Mouse (Mus musculus) stomach, postnatal 0 days (tissue): ENCODE data around the gene Eif4enif1. TPM values are rescaled to one million over a fixed set of nuclear protein-coding genes. Genes with fewer than 3 reads are reported as not detected.
A peak's percentile ranks its signal among the peaks of the same experiment; 100 is the strongest.
"Not testable (repeated sequence)": the region's sequence is repeated elsewhere in the genome, so short reads cannot be mapped to it uniquely, and the experiment has no call there.

Experiments used
- ATAC-seq: fragments of 200-750 bp; cut with Nextera tagmentation; 2 replicates; pipeline ENCODE4 v1.8.0; 2017; ENCODE audit not compliant: low FRiP score, low TSS enrichment
- DNase-seq: peaks from one replicate; pipeline ENCODE4 v3.0.0-alpha.2; 2016; ENCODE audit warnings: low spot score
- H3K27ac ChIP-seq: fragments of 300-500 bp; sonication (generic); replicated peaks from 2 replicates; pipeline ENCODE4 v1.5.1; 2014; ENCODE audit warnings: mild to moderate bottlenecking, control low read depth
- H3K27me3 ChIP-seq: fragments of 300-500 bp; sonication (generic); 2 replicates; pipeline ENCODE4 v1.6.1; 2014; ENCODE audit warnings: low read length; ENCODE audit not compliant: control insufficient read depth, insufficient read depth
- H3K36me3 ChIP-seq: fragments of 300-500 bp; sonication (generic); 2 replicates; pipeline ENCODE4 v1.6.1; 2014; ENCODE audit warnings: low read length, mixed read lengths; ENCODE audit not compliant: control insufficient read depth, insufficient read depth
- H3K4me1 ChIP-seq: fragments of 300-500 bp; sonication (generic); replicated peaks from 2 replicates; pipeline ENCODE4 v1.6.1; 2014; ENCODE audit warnings: antibody characterized with exemption; ENCODE audit not compliant: control insufficient read depth, insufficient read depth
- H3K4me2 ChIP-seq: fragments of 300-500 bp; sonication (generic); replicated peaks from 2 replicates; pipeline ENCODE4 v1.6.1; 2014; ENCODE audit warnings: low read depth, mild to moderate bottlenecking, control low read depth, moderate library complexity
- H3K4me3 ChIP-seq: fragments of 300-500 bp; sonication (generic); 2 replicates; pipeline ENCODE4 v1.5.1; 2014; ENCODE audit warnings: low read depth, low read length, control low read depth
- H3K9ac ChIP-seq: fragments of 300-500 bp; sonication (generic); 2 replicates; pipeline ENCODE4 v1.6.1; 2014; ENCODE audit warnings: mild to moderate bottlenecking, low read length, control low read depth, mixed read lengths
- H3K9me3 ChIP-seq: fragments of 300-500 bp; sonication (generic); 2 replicates; pipeline ENCODE4 v1.6.1; 2016; ENCODE audit warnings: low read length; ENCODE audit not compliant: control insufficient read depth
- WGBS: fragments of 180-500 bp; shearing (Covaris S2); extraction: QIAGEN DNeasy Blood & Tissue Kit; methylation state at CpG from one replicate; pipeline ENCODE4 v1.1.7; 2014; 5-methylcytosine and 5-hydroxymethylcytosine counted together
- polyA plus RNA-seq: library from polyadenylated mRNA; unstranded; fragments of >200 nt; fragmentation: Nextera tagmentation; extraction: Ambion mirVana; gene quantifications from 2 replicates; pipeline ENCODE4 v1.2.1, GENCODE M21; 2015

Gene Eif4enif1
- polyA plus RNA-seq, 1 experiment from 2014 or later, result 15.3 TPM

GRCm38 (mm10) chr11:3178968-3179725, 23.0 kb upstream of the Eif4enif1 start:
- H3K9ac ChIP-seq, H3K4me2 ChIP-seq, H3K4me1 ChIP-seq, H3K27ac ChIP-seq, H3K9me3 ChIP-seq, H3K4me3 ChIP-seq, H3K36me3 ChIP-seq, ATAC-seq, H3K27me3 ChIP-seq: not testable (repeated sequence)
- DNase-seq, result peak; percentile 16
- 72% methylated on average over 6 of the region's 6 CpGs for WGBS

- not testable (repeated sequence) for H3K9ac ChIP-seq, H3K9me3 ChIP-seq, H3K27me3 ChIP-seq, H3K4me3 ChIP-seq, H3K4me1 ChIP-seq, H3K36me3 ChIP-seq, H3K27ac ChIP-seq, H3K4me2 ChIP-seq, ATAC-seq, DNase-seq
- WGBS, result 88% methylated on average over 7 of the region's 7 CpGs
Observed at GRCm38 (mm10) chr11:3179726-3180092, 22.5 kb upstream of the Eif4enif1 start.

GRCm38 (mm10) chr11:3180510-3181160, 21.6 kb upstream of the Eif4enif1 start:
- H3K4me2 ChIP-seq, H3K27ac ChIP-seq, H3K27me3 ChIP-seq, H3K9ac ChIP-seq, DNase-seq, H3K36me3 ChIP-seq, H3K4me1 ChIP-seq, H3K9me3 ChIP-seq, ATAC-seq, H3K4me3 ChIP-seq: not testable (repeated sequence)
- 75% methylated on average over 6 of the region's 6 CpGs for WGBS

GRCm38 (mm10) chr11:3181250-3181649, 20.9 kb upstream of the Eif4enif1 start:
- 61% methylated on average over 4 of the region's 4 CpGs for WGBS
- not testable (repeated sequence) for H3K36me3 ChIP-seq, H3K4me1 ChIP-seq, H3K9me3 ChIP-seq, H3K4me2 ChIP-seq, H3K27ac ChIP-seq, H3K27me3 ChIP-seq, H3K9ac ChIP-seq, H3K4me3 ChIP-seq, ATAC-seq
- peak; percentile 47 for DNase-seq

- H3K27ac ChIP-seq, H3K4me3 ChIP-seq, H3K27me3 ChIP-seq, H3K36me3 ChIP-seq, H3K9me3 ChIP-seq, H3K9ac ChIP-seq, DNase-seq, ATAC-seq, H3K4me1 ChIP-seq, H3K4me2 ChIP-seq: not testable (repeated sequence)
- 48% methylated on average over 1 of the region's 1 CpGs for WGBS
Observed at GRCm38 (mm10) chr11:3181971-3182370, 20.2 kb upstream of the Eif4enif1 start.

- not testable (repeated sequence) for H3K9ac ChIP-seq, H3K9me3 ChIP-seq, H3K36me3 ChIP-seq, H3K27me3 ChIP-seq, DNase-seq, H3K4me2 ChIP-seq, H3K4me3 ChIP-seq, H3K4me1 ChIP-seq, ATAC-seq, H3K27ac ChIP-seq
- 92% methylated on average over 1 of the region's 1 CpGs for WGBS
Observed at GRCm38 (mm10) chr11:3182707-3183106, 19.5 kb upstream of the Eif4enif1 start.
